Mouse (Mus musculus): Measurements from ENCODE around the gene Bcas1. TPM values are rescaled to one million over a fixed set of nuclear protein-coding genes. Genes with fewer than 3 reads are reported as not detected.
A peak's percentile ranks its signal among the peaks of the same experiment; 100 is the strongest.
"Not testable (repeated sequence)": the region's sequence is repeated elsewhere in the genome, so short reads cannot be mapped to it uniquely, and the experiment has no call there.

Gene Bcas1
- polyA plus RNA-seq, 1 experiment: 2.9 TPM

DNA sequence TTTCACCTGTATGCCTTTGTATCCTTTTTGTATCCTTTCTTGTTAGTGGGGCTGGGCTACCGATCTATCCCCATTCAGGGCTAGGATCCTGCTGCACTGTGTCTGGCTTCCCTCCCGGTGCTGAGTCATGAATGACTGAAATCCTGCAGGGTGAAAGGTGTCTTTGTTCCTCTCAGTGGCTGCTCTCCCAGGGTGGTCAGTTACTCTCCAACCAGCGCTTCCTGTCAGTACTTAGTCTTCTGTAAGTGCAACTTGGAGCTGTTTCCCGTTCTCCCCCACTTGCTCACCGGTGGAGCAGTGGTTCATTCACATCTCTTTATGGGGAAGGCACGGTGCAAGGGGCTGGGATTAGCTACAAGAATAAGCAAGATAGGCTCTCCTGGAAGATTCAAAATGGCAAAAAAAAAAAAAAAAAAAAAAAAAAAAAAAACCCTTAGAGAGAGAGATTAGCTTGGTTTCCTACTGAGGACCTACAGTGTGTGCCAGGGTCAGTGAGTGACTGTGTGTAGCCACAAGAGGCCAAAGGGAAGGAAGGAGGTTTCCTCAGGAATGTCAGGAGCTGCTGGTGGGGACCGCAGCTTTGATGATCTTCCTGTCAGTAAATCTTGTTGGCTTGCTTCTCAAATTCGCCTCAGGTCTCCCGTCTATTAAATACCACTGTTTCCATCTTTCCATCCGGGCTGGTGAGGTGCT, 42.1 kb upstream of the Bcas1 start:
- H3K36me3 ChIP-seq (ENCODE audit: control insufficient read depth, insufficient read depth, low read length, poor library complexity, severe bottlenecking): no peaks in the 10 kb centered on the region

DNA sequence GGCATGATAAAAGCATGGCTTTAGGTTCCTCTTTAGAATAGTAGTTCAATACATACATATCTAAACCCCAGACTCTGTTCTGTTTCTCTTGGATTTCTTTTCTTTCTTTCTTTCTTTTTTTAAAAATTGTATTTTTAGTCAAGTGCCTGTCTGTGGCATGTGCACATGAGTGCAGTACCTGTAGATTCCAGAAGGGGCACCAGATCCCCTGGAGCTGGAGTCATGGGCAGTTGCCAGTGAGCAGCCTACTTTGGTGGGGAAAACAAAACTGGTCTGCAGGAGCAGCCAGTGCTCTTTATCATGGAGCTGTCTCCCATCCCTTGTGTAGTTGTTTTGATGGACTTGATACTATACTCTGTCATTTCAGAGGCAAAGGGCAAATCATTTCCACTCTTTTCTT, 40.4 kb upstream of the Bcas1 start:
- no peaks in the 10 kb centered on the region for H3K9me3 ChIP-seq (replicated peaks; ENCODE audit: control insufficient read depth, insufficient read depth, low read length, poor library complexity, severe bottlenecking)
- TF ChIP-seq CTCF (IDR thresholded peaks at IDR 0.05; ENCODE audit: low read depth, low read length) (peak; percentile 47), POLR2A (IDR thresholded peaks at IDR 0.05; ENCODE audit: insufficient read depth, low read length) (no peak), EP300 (IDR thresholded peaks at IDR 0.05; ENCODE audit: insufficient read depth, low read depth, low read length) (no peak)
- peaks cover 1% of the 10 kb centered on the region for H3K4me1 ChIP-seq (ENCODE audit: control insufficient read depth, insufficient read depth, low read length)
- H3K36me3 ChIP-seq (ENCODE audit: control insufficient read depth, insufficient read depth, low read length, poor library complexity, severe bottlenecking): no peaks in the 10 kb centered on the region
- no peaks in the 10 kb centered on the region for H3K27me3 ChIP-seq (ENCODE audit: control insufficient read depth, insufficient read depth, low read length, poor library complexity, severe bottlenecking)
- no peak overlapping the region for H3K9ac ChIP-seq (ENCODE audit: low read depth, poor library complexity, severe bottlenecking)
- no peak overlapping the region for H3K27ac ChIP-seq (ENCODE audit: insufficient read depth, low read length)
- no peak overlapping the region for H3K4me3 ChIP-seq (ENCODE audit: low read depth, low read length)

More for the DNA sequence above, 42.1 kb upstream of the Bcas1 start:
- no peak for TF ChIP-seq CTCF (IDR thresholded peaks at IDR 0.05; ENCODE audit: low read depth, low read length)
- TF ChIP-seq EP300 (IDR thresholded peaks at IDR 0.05; ENCODE audit: insufficient read depth, low read depth, low read length): peak; percentile 79
- Histone ChIP-seq H3K4me3 (ENCODE audit: low read depth, low read length) (0 out of 2 replicates have a peak overlapping the region, but pooled peaks have one; percentile 2), H3K9me3 (replicated peaks; ENCODE audit: control insufficient read depth, insufficient read depth, low read length, poor library complexity, severe bottlenecking) (no peaks in the 10 kb centered on the region), H3K9ac (ENCODE audit: low read depth, poor library complexity, severe bottlenecking) (no peak overlapping the region), H3K4me1 (ENCODE audit: control insufficient read depth, insufficient read depth, low read length) (peaks cover 1% of the 10 kb centered on the region), H3K27me3 (ENCODE audit: control insufficient read depth, insufficient read depth, low read length, poor library complexity, severe bottlenecking) (no peaks in the 10 kb centered on the region), H3K27ac (ENCODE audit: insufficient read depth, low read length) (peak overlapping the region; percentile 23; the same call in 1 of the 2 replicates)

- H3K4me3 ChIP-seq (ENCODE audit: low read depth, low read length): no peak overlapping the region
- H3K9ac ChIP-seq (ENCODE audit: low read depth, poor library complexity, severe bottlenecking): no peak overlapping the region
- TF ChIP-seq EP300 (IDR thresholded peaks at IDR 0.05; ENCODE audit: insufficient read depth, low read depth, low read length) (no peak), CTCF (IDR thresholded peaks at IDR 0.05; ENCODE audit: low read depth, low read length) (no peak), POLR2A (IDR thresholded peaks at IDR 0.05; ENCODE audit: insufficient read depth, low read length) (no peak)
- H3K36me3 ChIP-seq (ENCODE audit: control insufficient read depth, insufficient read depth, low read length, poor library complexity, severe bottlenecking): no peaks in the 10 kb centered on the region
- H3K27me3 ChIP-seq (ENCODE audit: control insufficient read depth, insufficient read depth, low read length, poor library complexity, severe bottlenecking): no peaks in the 10 kb centered on the region
- no peaks in the 10 kb centered on the region for H3K4me1 ChIP-seq (ENCODE audit: control insufficient read depth, insufficient read depth, low read length)
- no peak overlapping the region for H3K27ac ChIP-seq (ENCODE audit: insufficient read depth, low read length)
- H3K9me3 ChIP-seq (replicated peaks; ENCODE audit: control insufficient read depth, insufficient read depth, low read length, poor library complexity, severe bottlenecking): no peaks in the 10 kb centered on the region
Measured at GRCm38 (mm10) chr2:170464817-170465216, 37.2 kb upstream of the Bcas1 start.

DNA sequence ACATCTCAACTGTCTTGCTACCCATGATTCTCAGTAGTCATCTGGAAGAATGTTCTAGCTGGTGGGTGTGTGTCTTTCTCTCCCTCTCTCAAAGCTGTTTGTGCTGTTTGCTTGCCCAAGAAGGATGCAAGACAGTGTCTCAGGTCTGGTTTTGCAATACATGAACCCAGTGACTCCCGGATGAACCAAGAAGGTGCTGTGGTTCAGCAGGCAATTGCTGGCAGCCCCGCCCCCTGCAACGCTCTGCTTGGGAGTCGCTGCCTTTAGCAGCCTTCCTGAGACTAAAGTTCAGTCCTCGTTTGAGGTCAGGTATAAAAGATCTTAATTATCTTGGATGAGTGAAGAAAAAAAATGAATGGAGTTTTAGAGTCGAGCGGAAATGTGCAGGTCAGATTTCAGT, 34.0 kb upstream of the Bcas1 start:
- H3K4me1 ChIP-seq (ENCODE audit: control insufficient read depth, insufficient read depth, low read length): no peaks in the 10 kb centered on the region
- H3K36me3 ChIP-seq (ENCODE audit: control insufficient read depth, insufficient read depth, low read length, poor library complexity, severe bottlenecking): no peaks in the 10 kb centered on the region
- H3K27ac ChIP-seq (ENCODE audit: insufficient read depth, low read length): no peak overlapping the region
- H3K9ac ChIP-seq (ENCODE audit: low read depth, poor library complexity, severe bottlenecking): no peak overlapping the region
- no peaks in the 10 kb centered on the region for H3K9me3 ChIP-seq (replicated peaks; ENCODE audit: control insufficient read depth, insufficient read depth, low read length, poor library complexity, severe bottlenecking)
- TF ChIP-seq EP300 (IDR thresholded peaks at IDR 0.05; ENCODE audit: insufficient read depth, low read depth, low read length): no peak
- TF ChIP-seq POLR2A (IDR thresholded peaks at IDR 0.05; ENCODE audit: insufficient read depth, low read length): no peak
- TF ChIP-seq CTCF (IDR thresholded peaks at IDR 0.05; ENCODE audit: low read depth, low read length): no peak
- no peak overlapping the region for H3K4me3 ChIP-seq (ENCODE audit: low read depth, low read length)
- H3K27me3 ChIP-seq (ENCODE audit: control insufficient read depth, insufficient read depth, low read length, poor library complexity, severe bottlenecking): no peaks in the 10 kb centered on the region

- Histone ChIP-seq H3K4me3 (ENCODE audit: low read depth, low read length) (no peak overlapping the region), H3K27me3 (ENCODE audit: control insufficient read depth, insufficient read depth, low read length, poor library complexity, severe bottlenecking) (no peaks in the 10 kb centered on the region), H3K4me1 (ENCODE audit: control insufficient read depth, insufficient read depth, low read length) (no peaks in the 10 kb centered on the region), H3K27ac (ENCODE audit: insufficient read depth, low read length) (no peak overlapping the region), H3K9ac (ENCODE audit: low read depth, poor library complexity, severe bottlenecking) (no peak overlapping the region), H3K36me3 (ENCODE audit: control insufficient read depth, insufficient read depth, low read length, poor library complexity, severe bottlenecking) (no peaks in the 10 kb centered on the region), H3K9me3 (replicated peaks; ENCODE audit: control insufficient read depth, insufficient read depth, low read length, poor library complexity, severe bottlenecking) (no peaks in the 10 kb centered on the region)
- TF ChIP-seq POLR2A (IDR thresholded peaks at IDR 0.05; ENCODE audit: insufficient read depth, low read length) (no peak), CTCF (IDR thresholded peaks at IDR 0.05; ENCODE audit: low read depth, low read length) (no peak), EP300 (IDR thresholded peaks at IDR 0.05; ENCODE audit: insufficient read depth, low read depth, low read length) (no peak)
Measured at GRCm38 (mm10) chr2:170459805-170460204, 32.2 kb upstream of the Bcas1 start.

DNA sequence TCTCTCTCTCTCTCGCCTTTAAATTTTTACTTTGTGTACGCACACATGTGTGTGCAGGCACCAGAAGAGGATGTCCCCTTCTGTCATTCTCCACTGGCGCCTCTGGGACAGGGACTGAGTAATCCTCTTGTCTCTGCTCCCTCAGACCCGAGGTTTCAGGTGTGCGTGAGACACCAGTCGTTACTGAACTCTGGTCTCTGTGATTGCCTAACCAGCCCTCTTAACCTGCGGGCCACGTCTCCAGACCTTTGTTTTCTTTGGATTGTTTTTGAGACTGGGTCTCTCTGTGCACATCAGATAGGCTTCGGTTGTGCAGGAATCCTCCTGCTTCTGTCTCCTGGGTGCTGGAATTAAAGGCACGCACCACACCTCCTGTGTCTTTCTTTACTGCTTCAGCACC, 31.5 kb upstream of the Bcas1 start:
- H3K4me1 ChIP-seq (ENCODE audit: control insufficient read depth, insufficient read depth, low read length): no peaks in the 10 kb centered on the region
- no peak overlapping the region for H3K9ac ChIP-seq (ENCODE audit: low read depth, poor library complexity, severe bottlenecking)
- no peak overlapping the region for H3K27ac ChIP-seq (ENCODE audit: insufficient read depth, low read length)
- no peak overlapping the region for H3K4me3 ChIP-seq (ENCODE audit: low read depth, low read length)
- H3K36me3 ChIP-seq (ENCODE audit: control insufficient read depth, insufficient read depth, low read length, poor library complexity, severe bottlenecking): no peaks in the 10 kb centered on the region
- no peaks in the 10 kb centered on the region for H3K27me3 ChIP-seq (ENCODE audit: control insufficient read depth, insufficient read depth, low read length, poor library complexity, severe bottlenecking)
- H3K9me3 ChIP-seq (replicated peaks; ENCODE audit: control insufficient read depth, insufficient read depth, low read length, poor library complexity, severe bottlenecking): no peaks in the 10 kb centered on the region
- TF ChIP-seq EP300 (IDR thresholded peaks at IDR 0.05; ENCODE audit: insufficient read depth, low read depth, low read length) (no peak), CTCF (IDR thresholded peaks at IDR 0.05; ENCODE audit: low read depth, low read length) (no peak), POLR2A (IDR thresholded peaks at IDR 0.05; ENCODE audit: insufficient read depth, low read length) (no peak)

GRCm38 (mm10) chr2:170453809-170454208, 26.2 kb upstream of the Bcas1 start:
- not testable (repeated sequence) for H3K27ac ChIP-seq (ENCODE audit: insufficient read depth, low read length); H3K4me3 ChIP-seq (ENCODE audit: low read depth, low read length); H3K9ac ChIP-seq (ENCODE audit: low read depth, poor library complexity, severe bottlenecking); H3K27me3 ChIP-seq (ENCODE audit: control insufficient read depth, insufficient read depth, low read length, poor library complexity, severe bottlenecking); H3K4me1 ChIP-seq (ENCODE audit: control insufficient read depth, insufficient read depth, low read length); H3K9me3 ChIP-seq (replicated peaks; ENCODE audit: control insufficient read depth, insufficient read depth, low read length, poor library complexity, severe bottlenecking); H3K36me3 ChIP-seq (ENCODE audit: control insufficient read depth, insufficient read depth, low read length, poor library complexity, severe bottlenecking)
